Mouse (Mus musculus): ENCODE measurements at regions not wholly inside any gene's neighbourhood (a gene's known extent, or its start where the extent isn't known, plus 50 kb on each side); places are given as distances from the start of the nearest gene placed in this dataset.

GRCm38 (mm10) chr17:51525219-51525618, 307.9 kb downstream of the Satb1 start:
- no peak for TF ChIP-seq CTCF (IDR thresholded peaks at IDR 0.05; ENCODE audit: low read depth, low read length)
- no peak for TF ChIP-seq POLR2A (IDR thresholded peaks at IDR 0.05; ENCODE audit: extremely low read depth, insufficient read depth, low read length)
